Comparison of ENCODE assay signal across 22 mouse cellular contexts in the genomic region with DNA sequence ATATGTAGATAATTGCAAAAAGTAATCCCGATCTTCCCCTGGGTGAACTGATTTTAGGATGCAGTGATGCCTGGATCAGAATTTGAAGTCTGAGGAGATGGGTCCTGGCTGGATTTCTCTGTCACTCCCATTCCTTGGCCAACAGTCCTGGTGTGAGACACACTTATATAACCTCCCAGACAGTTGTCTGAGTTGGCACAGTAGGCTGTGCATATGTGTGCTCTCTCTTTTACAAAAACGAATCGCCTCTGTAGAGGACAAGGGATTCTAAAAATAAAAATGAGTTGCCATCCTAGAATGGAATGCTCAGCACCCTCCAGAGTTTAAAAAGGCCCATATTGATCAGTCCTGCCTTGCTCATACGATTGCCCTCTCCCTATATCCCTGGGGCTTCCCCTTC. TPM values are rescaled to one million over a fixed set of nuclear protein-coding genes. Genes with fewer than 3 reads are reported as not detected.
DNase-seq lines count a peak whose midpoint lies in the region; ATAC-seq lines count a peak whose summit lies in the region.
"Had no signal": no experiment of that assay in that cellular context is flagged by ENCODE, and none has a peak within 500 bp of the region (broad histone marks: within the 10 kb centered on the region; RNA-seq: fewer than 3 reads in every experiment).

No protein-coding gene starts in this region.

- ATAC-seq in heart, embryonic 12.5 days (ENCODE audit: insufficient number of reproducible peaks, low FRiP score) = no peak
- ATAC-seq: intestine, postnatal 0 days had no signal

- peak; percentile 12 for DNase-seq in layer of hippocampus, adult 11-12 months (ENCODE audit: low spot score)
- no peak for DNase-seq in layer of hippocampus, postnatal 10 days (ENCODE audit: low spot score in 2 of 2)
- peak; percentile 89 for DNase-seq in brain, adult 2 months (ENCODE audit: low read depth, low spot score)
- peak; percentile 48 for DNase-seq in cerebellum, adult 8-10 months
- peak; percentile 26 to 62 for DNase-seq in left cerebral cortex, adult 9 months (ENCODE audit: low spot score in 2 of 2)
- DNase-seq in heart, adult 11 months = no peak
- DNase-seq: heart, adult 2 months; heart, postnatal 14 days; kidney, postnatal 10 days; lung, postnatal 14 days had no signal

- no peaks in the 10 kb centered on the region for H3K36me3 ChIP-seq in heart, embryonic 12.5 days
- H3K36me3 ChIP-seq: embryonic facial prominence, embryonic 15.5 days; hindbrain, embryonic 15.5 days; limb, embryonic 12.5 days; liver, embryonic 15.5 days had no signal

- H3K4me1 ChIP-seq in heart, embryonic 12.5 days (replicated peaks) = no peaks in the 10 kb centered on the region
- H3K4me1 ChIP-seq: embryonic facial prominence, embryonic 15.5 days; hindbrain, embryonic 15.5 days; limb, embryonic 12.5 days had no signal

- no peaks in the 10 kb centered on the region for H3K27me3 ChIP-seq in heart, embryonic 12.5 days (replicated peaks)
- H3K27me3 ChIP-seq: embryonic facial prominence, embryonic 15.5 days; hindbrain, embryonic 15.5 days; liver, embryonic 15.5 days had no signal

- 73% methylated on average over 4 of the region's 4 CpGs for WGBS in heart, embryonic 12.5 days

- no peak overlapping the region for H3K4me3 ChIP-seq in heart, embryonic 12.5 days
- H3K4me3 ChIP-seq: embryonic facial prominence, embryonic 15.5 days; heart, adult 2 months; hindbrain, embryonic 15.5 days; limb, embryonic 12.5 days; liver, embryonic 15.5 days had no signal

- H3K9me3 ChIP-seq in heart, embryonic 12.5 days (replicated peaks) = no peaks in the 10 kb centered on the region
- H3K9me3 ChIP-seq: embryonic facial prominence, embryonic 15.5 days; hindbrain, embryonic 15.5 days; limb, embryonic 12.5 days; liver, embryonic 15.5 days had no signal

- H3K9ac ChIP-seq in heart, embryonic 12.5 days = no peak overlapping the region
- H3K9ac ChIP-seq: embryonic facial prominence, embryonic 15.5 days; hindbrain, embryonic 15.5 days; limb, embryonic 12.5 days; liver, embryonic 15.5 days had no signal

- H3K4me2 ChIP-seq in heart, embryonic 12.5 days = no peak overlapping the region
- H3K4me2 ChIP-seq: embryonic facial prominence, embryonic 15.5 days; hindbrain, embryonic 15.5 days; limb, embryonic 12.5 days; liver, embryonic 15.5 days had no signal

- H3K27ac ChIP-seq in heart, embryonic 12.5 days (ENCODE audit: poor library complexity, severe bottlenecking) = no peak overlapping the region
- H3K27ac ChIP-seq: embryonic facial prominence, embryonic 15.5 days; heart, adult 2 months; hindbrain, embryonic 15.5 days; limb, embryonic 12.5 days; liver, embryonic 15.5 days; stomach, postnatal 0 days had no signal

RNA-seq across cellular contexts. Expression of a gene that starts 5.7 kb away (rescaled TPM):
- total RNA-seq in layer of hippocampus, postnatal 10 days (2021) = not detected
- 0.26 and 0.31 TPM in 2 replicates for polyA plus RNA-seq in heart, embryonic 12.5 days (2016; fragmentation: Nextera tagmentation; extraction: Ambion mirVana)
- total RNA-seq: gastrocnemius, adult 8-10 months; heart, adult 2 months; heart, postnatal 14 days; megakaryocyte-erythroid progenitor cell, adult 5-6 weeks had no signal
- polyA plus RNA-seq: C2C12; forebrain, embryonic 11.5 days; heart, adult 2 months; hindbrain, embryonic 15.5 days had no signal

RNA-seq across cellular contexts. Expression of a gene that starts 33.9 kb away (rescaled TPM):
- 1 to 10 TPM; 1.4 to 1.8 TPM for total RNA-seq in layer of hippocampus, postnatal 10 days (2021)
- polyA plus RNA-seq in heart, embryonic 12.5 days (2016; fragmentation: Nextera tagmentation; extraction: Ambion mirVana) = not detected in 2 replicates
- total RNA-seq: gastrocnemius, adult 8-10 months; heart, adult 2 months; heart, postnatal 14 days; megakaryocyte-erythroid progenitor cell, adult 5-6 weeks had no signal
- polyA plus RNA-seq: C2C12; heart, adult 2 months had no signal

RNA-seq across cellular contexts. Expression of a gene that starts 49.4 kb away (rescaled TPM):
- not detected for total RNA-seq in layer of hippocampus, postnatal 10 days (2021)
- 0.21 and 0.26 TPM in 2 replicates for polyA plus RNA-seq in heart, embryonic 12.5 days (2016; fragmentation: Nextera tagmentation; extraction: Ambion mirVana)
- total RNA-seq: gastrocnemius, adult 8-10 months had no signal
- polyA plus RNA-seq: C2C12; forebrain, embryonic 11.5 days; hindbrain, embryonic 15.5 days; neural tube, embryonic 14.5 days had no signal

Comparison
In these comparisons a context has a peak if more than half of its experiments do, and no peak if none do; other contexts are left out.
1. DNase-seq: peak in layer of hippocampus, adult 11-12 months (single experiment), brain, adult 2 months (single experiment), cerebellum, adult 8-10 months (single experiment) and left cerebral cortex, adult 9 months (2 of 2); none in layer of hippocampus, postnatal 10 days (0 of 2) and heart, adult 11 months (single experiment).